Mouse (Mus musculus) left cerebral cortex, adult 11 months (tissue): ENCODE measurements around the gene Sh3rf3.

Experiments used
- DNase-seq: peaks from one replicate; pipeline ENCODE4 v3.0.0; 2022; ENCODE audit warnings: low spot score

The Sh3rf3 gene

GRCm38 (mm10) chr10:58813081-58813800 lies at the start of gene Sh3rf3:
TSS of gene Sh3rf3 (plus strand) at chr10:58813359.
- DNase-seq: no peak

DNA sequence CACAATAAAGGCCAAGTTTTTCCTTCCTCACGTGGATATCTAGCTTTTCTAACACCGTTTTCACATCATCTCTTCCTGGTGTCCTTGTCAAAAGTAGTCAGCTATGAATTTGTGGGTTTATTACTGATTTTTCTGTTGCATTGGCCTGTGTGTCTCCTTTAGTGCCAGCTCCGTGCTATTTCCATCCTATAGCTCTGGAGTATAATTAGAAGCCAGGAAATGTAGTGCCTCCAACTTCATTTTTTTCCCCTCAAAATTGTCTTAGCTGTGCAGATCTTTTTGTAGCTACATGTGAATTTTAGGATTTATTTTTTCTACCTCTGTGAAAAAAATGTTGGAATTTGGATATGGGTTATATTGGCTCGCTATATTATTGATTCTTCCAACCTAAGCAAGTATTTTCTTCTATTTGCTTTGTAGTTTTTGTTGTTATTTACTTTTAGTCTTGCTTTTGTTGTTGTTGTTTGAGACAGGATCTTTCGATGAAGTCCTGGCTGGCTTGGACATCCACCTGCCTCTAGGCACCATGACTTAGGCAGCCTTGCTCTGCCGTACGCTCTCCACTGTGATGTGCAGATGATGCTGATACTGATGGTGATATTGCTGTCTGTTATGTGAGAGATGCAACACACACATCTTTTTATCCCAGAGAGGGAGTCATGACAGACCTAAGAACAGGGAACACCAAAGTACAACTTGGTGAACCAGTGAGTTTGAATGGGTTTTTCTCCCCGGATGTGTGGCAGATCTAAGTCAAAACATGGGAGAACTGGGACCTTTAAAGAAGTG lies 24.5 kb upstream of the Sh3rf3 start:
- no peak for DNase-seq

GRCm38 (mm10) chr10:58797555-58797954 lies 15.6 kb upstream of the Sh3rf3 start:
- DNase-seq: no peak

DNA sequence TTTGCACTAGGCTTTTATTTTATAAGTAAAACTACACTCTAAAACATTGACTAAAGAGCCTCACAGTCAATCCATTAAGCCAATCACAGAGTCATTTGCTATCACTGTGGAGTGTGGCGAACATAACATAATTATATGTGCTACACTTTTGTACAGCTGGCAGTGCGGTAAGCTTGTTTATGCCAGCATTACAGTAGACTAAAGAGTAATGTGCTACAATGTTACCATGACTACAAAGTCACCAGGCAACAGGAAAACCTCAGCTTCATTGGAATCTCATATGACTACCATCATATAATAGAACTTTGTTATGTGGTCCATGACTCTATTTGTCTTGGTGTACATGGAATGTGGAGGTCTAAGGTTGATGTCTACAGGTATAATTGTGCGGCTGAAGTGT lies 15.0 kb upstream of the Sh3rf3 start:
- no peak for DNase-seq

GRCm38 (mm10) chr10:58800996-58801433 lies 12.1 kb upstream of the Sh3rf3 start:
- peak; percentile 40 for DNase-seq

DNA sequence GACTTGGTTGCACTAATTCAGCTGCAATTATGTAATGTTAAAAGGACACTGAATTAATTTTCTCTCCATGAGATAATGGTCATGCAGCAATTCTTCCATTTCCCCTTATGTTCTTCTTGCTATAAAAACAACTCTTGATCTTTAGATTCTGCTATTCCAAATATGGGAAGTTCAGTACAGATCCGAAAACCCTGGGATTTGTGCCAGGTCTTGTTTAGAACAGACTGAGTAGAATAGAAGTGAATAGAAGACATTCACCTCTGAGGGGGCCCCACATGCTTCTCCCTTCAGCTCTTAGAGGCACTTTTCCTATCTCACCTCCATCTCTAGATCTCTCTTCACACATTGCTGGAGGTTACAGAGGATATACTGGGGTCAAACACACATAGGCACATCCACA lies 10.8 kb upstream of the Sh3rf3 start:
- no peak for DNase-seq

- DNase-seq: no peak
Observed at GRCm38 (mm10) chr10:58807956-58808355, 5.2 kb upstream of the Sh3rf3 start.

DNA sequence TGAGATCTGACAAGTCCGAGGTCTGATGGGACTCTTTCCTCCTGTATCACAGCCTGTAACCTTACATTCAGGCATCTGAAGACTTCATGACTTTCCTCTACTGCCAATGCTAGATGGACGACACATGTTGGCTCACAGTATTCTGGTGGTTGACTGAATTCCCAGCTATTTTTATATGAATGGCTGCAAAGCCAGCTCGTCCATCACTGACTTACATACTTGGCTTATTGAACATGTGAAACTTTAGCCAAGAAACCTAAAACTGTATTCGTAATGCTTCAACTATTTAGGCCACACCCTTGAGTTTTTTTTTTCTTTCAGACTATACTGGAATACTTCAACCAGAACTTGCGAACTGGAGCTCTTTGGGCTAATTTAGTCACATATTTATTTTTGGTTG lies 3.0 kb upstream of the Sh3rf3 start:
- no peak for DNase-seq

DNA sequence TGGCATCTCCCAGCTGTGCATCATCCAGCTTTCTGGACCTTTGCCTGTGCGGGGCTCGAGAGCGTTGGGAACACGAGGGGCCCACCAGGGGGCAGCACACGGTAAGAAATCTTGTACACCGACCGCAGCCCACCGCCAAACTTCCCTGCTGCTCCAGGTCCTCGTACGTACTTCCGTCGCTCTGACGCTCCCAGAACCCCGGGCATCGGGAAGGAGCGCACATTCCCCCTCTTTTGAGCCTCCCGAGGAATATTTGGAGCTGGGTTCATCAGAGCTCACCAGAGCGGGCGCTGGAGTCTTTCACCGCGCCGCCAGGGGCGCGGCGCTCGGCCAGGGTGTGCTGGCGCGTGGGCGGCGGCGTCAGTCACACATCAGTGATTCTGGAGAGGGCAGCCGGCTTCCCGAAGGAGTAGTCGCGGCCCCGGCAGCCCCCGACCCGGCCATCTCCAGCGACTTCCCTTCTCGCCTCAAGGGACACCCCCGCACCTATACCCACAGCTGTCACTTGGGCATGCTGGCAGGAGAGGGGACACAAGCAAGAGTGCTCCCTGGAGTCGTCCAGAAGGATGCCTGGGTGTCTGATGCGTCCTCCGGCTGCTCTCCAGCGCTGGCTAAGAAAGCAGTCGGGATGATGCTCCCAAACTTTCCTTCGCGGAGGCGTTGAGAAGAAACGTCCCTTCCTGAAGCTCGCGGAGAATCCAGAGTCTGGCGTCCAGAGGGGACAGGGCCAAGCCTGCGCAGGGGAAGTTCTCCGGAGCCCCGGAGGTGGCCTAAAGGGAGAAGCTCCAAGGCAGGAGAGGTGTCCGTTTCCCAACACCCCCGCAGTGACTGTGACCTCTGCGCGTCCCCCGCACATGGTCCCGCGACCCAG lies 714 bp upstream of the Sh3rf3 start:
- DNase-seq: peak; percentile 84

- no peak for DNase-seq
Observed at GRCm38 (mm10) chr10:58813801-58814191, 637 bp downstream of the Sh3rf3 start.

DNA sequence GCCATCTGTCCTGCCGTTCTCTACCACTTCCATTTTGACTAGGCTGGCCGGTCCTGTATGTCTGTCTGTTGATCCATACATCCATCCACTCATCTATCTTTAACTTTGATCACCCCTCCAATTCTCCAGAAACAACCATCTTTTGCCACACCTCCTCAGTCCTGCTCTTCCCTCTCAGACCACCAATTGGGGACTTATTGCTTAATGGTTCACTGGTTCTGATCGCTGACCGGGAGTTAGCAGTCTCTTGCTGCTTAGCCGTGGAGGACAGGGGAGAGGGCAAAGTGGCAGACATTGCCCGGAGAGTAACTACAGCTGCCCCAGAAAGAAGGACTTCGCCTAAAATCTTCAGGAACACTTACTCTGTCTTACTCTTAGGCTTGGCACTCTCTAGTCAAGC lies 1.3 kb downstream of the Sh3rf3 start:
- DNase-seq: no peak

- DNase-seq: no peak
Observed at GRCm38 (mm10) chr10:58824016-58824568, 10.9 kb downstream of the Sh3rf3 start.

DNA sequence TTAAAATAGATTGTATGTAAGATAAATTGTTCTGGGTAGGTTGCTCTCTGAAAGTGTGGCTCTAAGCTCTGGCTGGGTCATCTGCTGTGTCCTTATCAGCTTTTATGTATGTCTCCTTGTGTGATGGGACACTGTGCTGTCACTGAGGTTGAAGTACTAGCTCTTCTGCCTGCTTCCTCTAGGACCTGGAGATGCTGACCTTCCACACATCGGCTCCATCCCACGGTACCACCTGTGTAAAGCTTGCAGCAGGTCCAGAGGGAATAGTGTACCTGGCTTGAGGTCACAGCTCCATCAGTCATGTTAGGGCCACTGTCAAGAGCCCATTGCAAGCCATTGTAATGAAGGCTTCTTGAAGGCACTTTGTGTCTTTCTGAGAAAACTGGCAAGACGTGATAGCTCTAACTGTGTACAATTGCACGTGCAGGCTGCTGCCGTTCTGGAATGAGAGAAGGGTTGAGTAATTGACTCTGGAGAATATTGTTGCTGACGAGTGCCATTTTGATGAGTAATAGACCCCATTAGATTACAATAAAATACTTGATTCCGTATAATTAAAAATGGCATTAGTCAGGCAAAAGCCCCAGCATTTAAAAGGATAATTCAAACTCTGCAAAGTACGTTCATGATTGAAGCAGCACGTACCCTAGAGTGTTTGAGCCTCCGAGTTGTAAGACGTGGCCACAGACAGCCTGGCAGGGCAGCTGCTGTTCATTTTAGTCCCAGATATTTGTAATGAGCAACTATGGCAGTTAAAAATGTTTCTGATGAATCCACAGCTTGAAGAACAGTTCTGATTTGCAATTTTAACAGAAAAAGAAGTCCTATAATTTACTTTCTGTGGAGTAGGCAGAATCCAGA lies 16.3 kb downstream of the Sh3rf3 start:
- no peak for DNase-seq

- no peak for DNase-seq
Observed at GRCm38 (mm10) chr10:58833146-58833545, 20.0 kb downstream of the Sh3rf3 start.

GRCm38 (mm10) chr10:58833741-58834178 lies 20.6 kb downstream of the Sh3rf3 start:
- DNase-seq: peak; percentile 30

DNA sequence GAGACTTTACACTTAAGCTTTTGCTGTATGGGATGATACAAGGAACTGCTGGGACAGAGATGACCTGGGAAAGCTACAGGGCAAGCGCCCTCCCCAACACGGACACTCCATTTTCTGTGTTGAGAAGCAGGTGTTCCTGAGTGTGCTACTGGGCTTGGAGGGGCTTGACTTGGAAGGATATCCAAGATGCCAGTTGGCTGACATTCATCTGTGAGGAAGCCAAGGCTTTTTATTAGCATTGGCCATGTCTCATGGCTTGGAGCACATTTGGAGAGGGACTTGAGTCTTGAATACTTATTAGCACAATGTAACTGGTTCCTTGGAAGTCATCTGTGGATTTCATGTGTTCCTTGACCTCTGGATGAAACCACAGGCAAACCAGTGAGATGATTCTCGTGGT lies 23.2 kb downstream of the Sh3rf3 start:
- no peak for DNase-seq

GRCm38 (mm10) chr10:58837504-58837903 lies 24.3 kb downstream of the Sh3rf3 start:
- DNase-seq: no peak

DNA sequence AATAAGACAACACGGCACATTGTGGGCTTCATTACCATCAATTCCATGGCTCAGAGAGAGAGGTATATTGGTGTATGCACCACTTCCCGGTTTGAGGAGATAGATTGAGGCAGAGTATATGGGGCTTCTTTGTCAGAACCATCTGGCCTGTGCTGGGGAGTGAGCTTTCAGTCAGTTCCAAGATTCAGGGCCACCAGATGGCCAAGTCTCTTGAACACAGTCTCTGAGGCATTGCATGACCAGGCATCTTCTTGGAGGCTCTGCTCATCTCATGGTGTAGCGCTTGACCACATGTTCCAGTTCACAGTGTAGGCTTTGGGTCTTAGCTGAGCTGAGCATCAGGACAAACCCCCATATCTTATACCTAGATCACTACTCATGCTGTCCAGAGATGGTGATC lies 28.8 kb downstream of the Sh3rf3 start:
- no peak for DNase-seq

- no peak for DNase-seq
Observed at GRCm38 (mm10) chr10:58843100-58843499, 29.9 kb downstream of the Sh3rf3 start.

DNA sequence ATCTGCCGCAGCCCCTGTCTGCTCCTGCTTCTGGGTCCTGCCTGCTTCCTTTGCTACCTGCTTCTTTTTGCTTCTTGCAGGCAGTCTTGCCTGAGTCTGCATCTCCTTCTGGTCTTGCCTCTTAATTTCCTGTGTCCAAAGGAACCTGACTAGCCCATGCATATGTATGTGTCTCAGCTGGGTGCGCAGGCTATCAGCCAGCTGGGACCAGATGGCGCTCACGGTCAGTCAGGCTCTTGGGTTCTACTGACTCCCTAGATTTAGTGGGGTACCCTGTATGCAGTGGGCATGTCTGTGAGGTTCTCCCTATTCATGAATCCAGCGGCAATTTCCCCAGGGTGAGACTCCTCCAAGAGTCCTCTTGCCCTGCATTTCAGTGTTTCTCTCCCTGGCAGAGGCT lies 35.0 kb downstream of the Sh3rf3 start:
- no peak for DNase-seq

GRCm38 (mm10) chr10:58848536-58848935 lies 35.4 kb downstream of the Sh3rf3 start:
- no peak for DNase-seq
